32 mouse cellular contexts compared by ENCODE assay signal in genomic region chr1:59565804-59566203, GRCm38 (mm10). TPM values are rescaled to one million over a fixed set of nuclear protein-coding genes. Genes with fewer than 3 reads are reported as not detected.
DNase-seq lines count a peak whose midpoint lies in the region; ATAC-seq lines count a peak whose summit lies in the region.
"Had no signal": no experiment of that assay in that cellular context is flagged by ENCODE, and none has a peak within 500 bp of the region (broad histone marks: within the 10 kb centered on the region; RNA-seq: fewer than 3 reads in every experiment).

No protein-coding gene starts in this region.

- 0 out of 2 replicates have a peak overlapping the region, but pooled peaks have one; percentile 2 for H3K27ac ChIP-seq in limb, embryonic 12.5 days
- H3K27ac ChIP-seq in limb, embryonic 10.5 days, result no peak overlapping the region; the same call in 1 of the 2 replicates
- H3K27ac ChIP-seq: embryonic facial prominence, embryonic 12.5 days; heart, adult 2 months; hindbrain, embryonic 15.5 days; kidney, embryonic 15.5 days; limb, embryonic 15.5 days; liver, embryonic 14.5 days; lung, embryonic 15.5 days; midbrain, embryonic 12.5 days; neural tube, embryonic 12.5 days had no signal

- no peaks in the 10 kb centered on the region for H3K36me3 ChIP-seq in limb, embryonic 12.5 days
- H3K36me3 ChIP-seq in limb, embryonic 10.5 days, result no peaks in the 10 kb centered on the region
- H3K36me3 ChIP-seq: embryonic facial prominence, embryonic 12.5 days; G1E; heart, embryonic 12.5 days; hindbrain, embryonic 15.5 days; kidney, embryonic 15.5 days; limb, embryonic 15.5 days; lung, embryonic 15.5 days; midbrain, embryonic 12.5 days had no signal

- peaks cover 23% of the 10 kb centered on the region for H3K4me1 ChIP-seq in limb, embryonic 12.5 days (replicated peaks)
- peaks cover 27% of the 10 kb centered on the region for H3K4me1 ChIP-seq in limb, embryonic 10.5 days
- H3K4me1 ChIP-seq: heart, embryonic 12.5 days; megakaryocyte, embryonic 14.5 days; midbrain, embryonic 12.5 days; neural tube, embryonic 12.5 days had no signal

- WGBS in limb, embryonic 12.5 days, result 81% methylated on average over 5 of the region's 5 CpGs
- 94% methylated on average over 5 of the region's 5 CpGs for WGBS in limb, embryonic 10.5 days

- no peak for DNase-seq in limb, embryonic 10.5 days (ENCODE audit: low spot score)
- DNase-seq in A20 (ENCODE audit: low read depth, low spot score), result peak; percentile 26
- DNase-seq in adrenal gland, adult 18-20 months (ENCODE audit: low spot score in 2 of 2), result no peak
- DNase-seq in urinary bladder, postnatal 25 days (ENCODE audit: low spot score), result no peak
- DNase-seq in adrenal gland, adult 2 months, result no peak
- DNase-seq: adrenal gland, postnatal 14 days; B cell, adult 2 months; cerebellum, adult 8-10 months; gastrocnemius, postnatal 25 days; heart, adult 2 months; heart, postnatal 4 days; kidney, adult 18-20 months; kidney, postnatal 25 days; right cerebral cortex, postnatal 4 days; thymus, adult 2 months had no signal

- no peak overlapping the region for H3K9ac ChIP-seq in limb, embryonic 12.5 days (replicated peaks)
- H3K9ac ChIP-seq: embryonic facial prominence, embryonic 12.5 days; heart, embryonic 12.5 days; hindbrain, embryonic 15.5 days; kidney, embryonic 15.5 days; limb, embryonic 15.5 days; liver, embryonic 14.5 days; lung, embryonic 15.5 days; midbrain, embryonic 12.5 days; neural tube, embryonic 12.5 days had no signal

- H3K9me3 ChIP-seq in limb, embryonic 12.5 days, result peaks cover 9% of the 10 kb centered on the region; the same call in 1 of the 2 replicates
- 0 out of 2 replicates have a peak, but pooled peaks cover 3% of the 10 kb centered on the region for H3K9me3 ChIP-seq in limb, embryonic 10.5 days (replicated peaks)
- H3K9me3 ChIP-seq: embryonic facial prominence, embryonic 12.5 days; hindbrain, embryonic 15.5 days; kidney, embryonic 15.5 days; limb, embryonic 15.5 days; lung, embryonic 15.5 days; midbrain, embryonic 12.5 days; neural tube, embryonic 12.5 days had no signal

- no peaks in the 10 kb centered on the region for H3K27me3 ChIP-seq in limb, embryonic 12.5 days
- no peaks in the 10 kb centered on the region for H3K27me3 ChIP-seq in limb, embryonic 10.5 days (ENCODE audit: low read depth, poor library complexity, severe bottlenecking)
- H3K27me3 ChIP-seq: embryonic facial prominence, embryonic 12.5 days; hindbrain, embryonic 15.5 days; kidney, embryonic 15.5 days; limb, embryonic 15.5 days; lung, embryonic 15.5 days; neural tube, embryonic 12.5 days had no signal

- H3K4me2 ChIP-seq in limb, embryonic 12.5 days, result no peak overlapping the region
- H3K4me2 ChIP-seq: embryonic facial prominence, embryonic 12.5 days; heart, embryonic 12.5 days; hindbrain, embryonic 15.5 days; kidney, embryonic 15.5 days; limb, embryonic 15.5 days; lung, embryonic 15.5 days; midbrain, embryonic 12.5 days; neural tube, embryonic 12.5 days had no signal

- no peak overlapping the region for H3K4me3 ChIP-seq in limb, embryonic 12.5 days (replicated peaks)
- no peak overlapping the region for H3K4me3 ChIP-seq in limb, embryonic 10.5 days
- H3K4me3 ChIP-seq: embryonic facial prominence, embryonic 12.5 days; heart, adult 2 months; heart, embryonic 12.5 days; hindbrain, embryonic 15.5 days; kidney, embryonic 15.5 days; limb, embryonic 15.5 days; lung, embryonic 15.5 days; megakaryocyte, embryonic 14.5 days; midbrain, embryonic 12.5 days; myocyte; neural tube, embryonic 12.5 days had no signal

- ATAC-seq in limb, embryonic 12.5 days (ENCODE audit: insufficient number of reproducible peaks, insufficient read depth, low FRiP score, low TSS enrichment, low read depth), result no peak
- ATAC-seq in CD4-positive, CD25-positive, alpha-beta regulatory T cell, adult 4 months, result peak; percentile 21
- ATAC-seq in hematopoietic stem cell, adult 5-6 weeks (replicated peaks in 1 of 2; ENCODE audit: insufficient read depth in 1 of 2, low FRiP score in 2 of 2, low TSS enrichment in 1 of 2, low read depth in 1 of 2, poor library complexity in 2 of 2, severe bottlenecking in 2 of 2), result peak; percentile 93 to 96
- ATAC-seq: forebrain, embryonic 14.5 days had no signal

RNA-seq across cellular contexts. Expression of gene Gm973, which starts 49.7 kb away (rescaled TPM):
- 1.0 and 1.1 TPM in 2 replicates for polyA plus RNA-seq in limb, embryonic 12.5 days (2016; fragmentation: Nextera tagmentation; extraction: Ambion mirVana)
- 0.18 and 0.55 TPM in 2 replicates for polyA plus RNA-seq in limb, embryonic 10.5 days (2016; fragmentation: Nextera tagmentation; extraction: Ambion mirVana)
- polyA plus RNA-seq in CD4-positive, CD25-positive, alpha-beta regulatory T cell, adult 4 months (2017; shearing (Covaris generic)), result 1 to 10 TPM; 1.1 to 2.2 TPM
- total RNA-seq in hematopoietic stem cell, adult 5-6 weeks (2017), result 20.3 and 48.0 TPM in 2 replicates
- total RNA-seq in adrenal gland, adult 18-20 months (2021), result 10 to 100 TPM in 1 of 2 experiments, 1 to 10 TPM in 1; 2.7 to 31.5 TPM
- 10 to 100 TPM in 1 of 2 experiments, 1 to 10 TPM in 1; 1.4 to 40.9 TPM for total RNA-seq in adrenal gland, adult 2 months (2021)
- 0.46 and 0.83 TPM in 2 replicates for polyA plus RNA-seq in adrenal gland, adult 2 months (2012; rRNA removed)
- total RNA-seq: heart, postnatal 4 days had no signal
- polyA plus RNA-seq: myocyte; spleen, adult 2 months had no signal
